Mouse (Mus musculus) hindbrain, embryonic 12.5 days (tissue): Measurements from ENCODE around the gene Acoxl. TPM values are rescaled to one million over a fixed set of nuclear protein-coding genes. Genes with fewer than 3 reads are reported as not detected.

Source experiments
- ATAC-seq: fragments of 200-750 bp; cut with Nextera tagmentation; 2 replicates; pipeline ENCODE4 v1.8.0; 2017; ENCODE audit warnings: moderate TSS enrichment; ENCODE audit not compliant: low FRiP score
- H3K27ac ChIP-seq: fragments of 300-500 bp; sonication (generic); 2 replicates; pipeline ENCODE4 v1.5.1; 2016; ENCODE audit warnings: mild to moderate bottlenecking
- H3K27me3 ChIP-seq: fragments of 300-500 bp; sonication (generic); 2 replicates; pipeline ENCODE4 v1.6.1; 2016; ENCODE audit warnings: mild to moderate bottlenecking
- H3K36me3 ChIP-seq: fragments of 300-500 bp; sonication (generic); 2 replicates; pipeline ENCODE4 v1.6.1; 2016; ENCODE audit warnings: mild to moderate bottlenecking
- H3K4me1 ChIP-seq: fragments of 300-500 bp; sonication (generic); 2 replicates; pipeline ENCODE4 v1.6.1; 2016
- H3K4me2 ChIP-seq: fragments of 300-500 bp; sonication (generic); replicated peaks from 2 replicates; pipeline ENCODE4 v1.6.1; 2016; ENCODE audit warnings: mild to moderate bottlenecking
- H3K4me3 ChIP-seq: fragments of 300-500 bp; sonication (generic); 2 replicates; pipeline ENCODE4 v1.5.1; 2016; ENCODE audit warnings: mild to moderate bottlenecking
- H3K9ac ChIP-seq: fragments of 300-500 bp; sonication (generic); 2 replicates; pipeline ENCODE4 v1.6.1; 2016; ENCODE audit warnings: mild to moderate bottlenecking, moderate library complexity
- H3K9me3 ChIP-seq: fragments of 300-500 bp; sonication (generic); replicated peaks from 2 replicates; pipeline ENCODE4 v1.6.1; 2016; ENCODE audit warnings: mild to moderate bottlenecking
- WGBS: fragments of 180-500 bp; shearing (Covaris S2); methylation state at CpG from one replicate; pipeline ENCODE4 v1.1.7; 2016; 5-methylcytosine and 5-hydroxymethylcytosine counted together
- polyA plus RNA-seq: library from polyadenylated mRNA; unstranded; fragments of >200 nt; fragmentation: Nextera tagmentation; extraction: Ambion mirVana; gene quantifications from 2 replicates; pipeline ENCODE4 v1.2.1, GENCODE M21; 2016

The Acoxl gene
- polyA plus RNA-seq, 1 experiment from 2014 or later: 0.15 TPM

GRCm38 (mm10) chr2:127906973-127907678 lies 68.5 kb downstream of the Acoxl start:
- no peak overlapping the region for H3K27ac ChIP-seq
- 35% methylated on average over 6 of the region's 6 CpGs for WGBS
- H3K4me1 ChIP-seq: peaks cover 21% of the 10 kb centered on the region
- no peaks in the 10 kb centered on the region for H3K9me3 ChIP-seq
- H3K27me3 ChIP-seq: peaks cover 3% of the 10 kb centered on the region; the same call in 1 of the 2 replicates
- no peak for ATAC-seq
- no peak overlapping the region for H3K9ac ChIP-seq
- no peaks in the 10 kb centered on the region for H3K36me3 ChIP-seq
- H3K4me3 ChIP-seq: no peak overlapping the region
- H3K4me2 ChIP-seq: no peak overlapping the region

- peaks cover 21% of the 10 kb centered on the region for H3K4me1 ChIP-seq
- H3K4me3 ChIP-seq: no peak overlapping the region
- no peaks in the 10 kb centered on the region for H3K36me3 ChIP-seq
- no peaks in the 10 kb centered on the region for H3K9me3 ChIP-seq
- no peak overlapping the region for H3K9ac ChIP-seq
- WGBS: 6% methylated on average over 1 of the region's 1 CpGs
- H3K4me2 ChIP-seq: no peak overlapping the region
- ATAC-seq: no peak
- no peak overlapping the region for H3K27ac ChIP-seq
- peaks cover 3% of the 10 kb centered on the region; the same call in 1 of the 2 replicates for H3K27me3 ChIP-seq
These were observed 69.0 kb downstream of the Acoxl start for GRCm38 (mm10) chr2:127907679-127908042.

GRCm38 (mm10) chr2:127908881-127909280 lies 70.2 kb downstream of the Acoxl start:
- H3K9me3 ChIP-seq: no peaks in the 10 kb centered on the region
- H3K27ac ChIP-seq: no peak overlapping the region
- ATAC-seq: no peak
- H3K36me3 ChIP-seq: no peaks in the 10 kb centered on the region
- 38% methylated on average over 7 of the region's 7 CpGs for WGBS
- H3K4me3 ChIP-seq: no peak overlapping the region
- H3K27me3 ChIP-seq: peaks cover 3% of the 10 kb centered on the region; the same call in 1 of the 2 replicates
- no peak overlapping the region for H3K9ac ChIP-seq
- no peak overlapping the region for H3K4me2 ChIP-seq
- H3K4me1 ChIP-seq: peaks cover 21% of the 10 kb centered on the region

GRCm38 (mm10) chr2:127909790-127910189 lies 71.1 kb downstream of the Acoxl start:
- Histone ChIP-seq H3K4me1 (peaks cover 21% of the 10 kb centered on the region), H3K9ac (no peak overlapping the region), H3K9me3 (no peaks in the 10 kb centered on the region), H3K4me3 (no peak overlapping the region), H3K27me3 (peaks cover 3% of the 10 kb centered on the region; the same call in 1 of the 2 replicates), H3K27ac (no peak overlapping the region), H3K36me3 (no peaks in the 10 kb centered on the region), H3K4me2 (no peak overlapping the region)
- WGBS: 90% methylated on average over 4 of the region's 4 CpGs
- ATAC-seq: no peak

- H3K4me2 ChIP-seq: no peak overlapping the region
- 90% methylated on average over 3 of the region's 3 CpGs for WGBS
- no peak for ATAC-seq
- H3K4me1 ChIP-seq: peaks cover 20% of the 10 kb centered on the region
- no peaks in the 10 kb centered on the region for H3K36me3 ChIP-seq
- H3K9ac ChIP-seq: no peak overlapping the region
- H3K27me3 ChIP-seq: no peaks in the 10 kb centered on the region; the same call in 1 of the 2 replicates
- no peaks in the 10 kb centered on the region for H3K9me3 ChIP-seq
- no peak overlapping the region for H3K27ac ChIP-seq
- no peak overlapping the region for H3K4me3 ChIP-seq
These were observed 72.9 kb downstream of the Acoxl start for GRCm38 (mm10) chr2:127911579-127911978.

- Histone ChIP-seq H3K9me3 (no peaks in the 10 kb centered on the region), H3K4me3 (no peak overlapping the region), H3K27ac (no peak overlapping the region), H3K4me2 (no peak overlapping the region), H3K9ac (no peak overlapping the region), H3K4me1 (no peaks in the 10 kb centered on the region), H3K36me3 (no peaks in the 10 kb centered on the region), H3K27me3 (no peaks in the 10 kb centered on the region; the same call in 1 of the 2 replicates)
- no peak for ATAC-seq
- WGBS: 70% methylated on average over 5 of the region's 5 CpGs
These were observed 75.4 kb downstream of the Acoxl start for GRCm38 (mm10) chr2:127914047-127914446.

- H3K36me3 ChIP-seq: no peaks in the 10 kb centered on the region
- H3K4me3 ChIP-seq: no peak overlapping the region
- H3K9ac ChIP-seq: no peak overlapping the region
- no peaks in the 10 kb centered on the region for H3K9me3 ChIP-seq
- H3K4me2 ChIP-seq: no peak overlapping the region
- H3K4me1 ChIP-seq: no peaks in the 10 kb centered on the region
- no peak overlapping the region for H3K27ac ChIP-seq
- ATAC-seq: no peak
- no peaks in the 10 kb centered on the region for H3K27me3 ChIP-seq
- 67% methylated on average over 7 of the region's 7 CpGs for WGBS
These were observed 78.2 kb downstream of the Acoxl start for GRCm38 (mm10) chr2:127916804-127917410.

- Histone ChIP-seq H3K9ac (no peak overlapping the region), H3K4me3 (no peak overlapping the region), H3K4me2 (no peak overlapping the region), H3K9me3 (no peaks in the 10 kb centered on the region), H3K27me3 (no peaks in the 10 kb centered on the region), H3K4me1 (peaks cover 7% of the 10 kb centered on the region; the same call in 1 of the 2 replicates), H3K27ac (no peak overlapping the region), H3K36me3 (no peaks in the 10 kb centered on the region)
- no peak for ATAC-seq
- WGBS: 93% methylated on average over 1 of the region's 1 CpGs
These were observed 81.1 kb downstream of the Acoxl start for GRCm38 (mm10) chr2:127919740-127920139.

- Histone ChIP-seq H3K27ac (no peak overlapping the region), H3K4me1 (peaks cover 8% of the 10 kb centered on the region), H3K4me2 (no peak overlapping the region), H3K27me3 (no peaks in the 10 kb centered on the region), H3K9ac (no peak overlapping the region), H3K9me3 (no peaks in the 10 kb centered on the region), H3K4me3 (no peak overlapping the region), H3K36me3 (no peaks in the 10 kb centered on the region)
- 54% methylated on average over 22 of the region's 22 CpGs for WGBS
- no peak for ATAC-seq
These were observed 83.6 kb downstream of the Acoxl start for GRCm38 (mm10) chr2:127922036-127922901.

- no peak overlapping the region for H3K4me3 ChIP-seq
- H3K27ac ChIP-seq: no peak overlapping the region
- H3K9ac ChIP-seq: no peak overlapping the region
- WGBS: 84% methylated on average over 5 of the region's 5 CpGs
- H3K36me3 ChIP-seq: no peaks in the 10 kb centered on the region
- peaks cover 15% of the 10 kb centered on the region for H3K4me1 ChIP-seq
- no peaks in the 10 kb centered on the region for H3K9me3 ChIP-seq
- H3K4me2 ChIP-seq: no peak overlapping the region
- no peak for ATAC-seq
- no peaks in the 10 kb centered on the region for H3K27me3 ChIP-seq
These were observed 84.5 kb downstream of the Acoxl start for GRCm38 (mm10) chr2:127923077-127923680.

GRCm38 (mm10) chr2:127926679-127927324 lies 88.1 kb downstream of the Acoxl start:
- Histone ChIP-seq H3K9me3 (no peaks in the 10 kb centered on the region), H3K4me3 (no peak overlapping the region), H3K9ac (no peak overlapping the region), H3K4me2 (no peak overlapping the region), H3K27ac (no peak overlapping the region), H3K36me3 (no peaks in the 10 kb centered on the region), H3K4me1 (peaks cover 23% of the 10 kb centered on the region), H3K27me3 (no peaks in the 10 kb centered on the region)
- WGBS: 72% methylated on average over 9 of the region's 9 CpGs
- no peak for ATAC-seq
